Mouse (Mus musculus) cerebral cortex, adult 2 months (tissue): ENCODE results near the gene Fggy.

Source experiments
- WGBS: fragments of 180-500 bp; shearing (Covaris S2); methylation state at CpG from one replicate; pipeline ENCODE4 v1.1.7; 2018; 5-methylcytosine and 5-hydroxymethylcytosine counted together

Fggy gene

GRCm38 (mm10) chr4:95666284-95666889 lies 109.1 kb downstream of the Fggy start:
- WGBS: 44% methylated on average over 7 of the region's 7 CpGs

- 48% methylated on average over 2 of the region's 2 CpGs for WGBS
Measured at GRCm38 (mm10) chr4:95666896-95667295, 109.6 kb downstream of the Fggy start.

GRCm38 (mm10) chr4:95667595-95667994 lies 110.3 kb downstream of the Fggy start:
- 93% methylated on average over 1 of the region's 1 CpGs for WGBS

GRCm38 (mm10) chr4:95668543-95668942 lies 111.2 kb downstream of the Fggy start:
- 96% methylated on average over 3 of the region's 3 CpGs for WGBS

- 61% methylated on average over 2 of the region's 2 CpGs for WGBS
Measured at GRCm38 (mm10) chr4:95669336-95669735, 112.0 kb downstream of the Fggy start.

- 77% methylated on average over 3 of the region's 3 CpGs for WGBS
Measured at GRCm38 (mm10) chr4:95670559-95670958, 113.3 kb downstream of the Fggy start.

- WGBS: 97% methylated on average over 1 of the region's 1 CpGs
Measured at GRCm38 (mm10) chr4:95672039-95672438, 114.7 kb downstream of the Fggy start.

GRCm38 (mm10) chr4:95676390-95676789 lies 119.1 kb downstream of the Fggy start:
- WGBS: 95% methylated on average over 2 of the region's 2 CpGs

GRCm38 (mm10) chr4:95680756-95681449 lies 123.6 kb downstream of the Fggy start:
- 70% methylated on average over 5 of the region's 5 CpGs for WGBS

- 70% methylated on average over 4 of the region's 4 CpGs for WGBS
Measured at GRCm38 (mm10) chr4:95684522-95685080, 127.3 kb downstream of the Fggy start.

GRCm38 (mm10) chr4:95686775-95687174 lies 129.5 kb downstream of the Fggy start:
- WGBS: 92% methylated on average over 2 of the region's 2 CpGs

GRCm38 (mm10) chr4:95687350-95687749 lies 130.0 kb downstream of the Fggy start:
- WGBS: 97% methylated on average over 5 of the region's 5 CpGs

GRCm38 (mm10) chr4:95688159-95688558 lies 130.9 kb downstream of the Fggy start:
- WGBS: 89% methylated on average over 4 of the region's 4 CpGs

- 62% methylated on average over 2 of the region's 2 CpGs for WGBS
Measured at GRCm38 (mm10) chr4:95700366-95700765, 143.1 kb downstream of the Fggy start.

- 89% methylated on average over 5 of the region's 5 CpGs for WGBS
Measured at GRCm38 (mm10) chr4:95707941-95708897, 150.9 kb downstream of the Fggy start.

- 90% methylated on average over 1 of the region's 1 CpGs for WGBS
Measured at GRCm38 (mm10) chr4:95709750-95710149, 152.4 kb downstream of the Fggy start.

GRCm38 (mm10) chr4:95712802-95713201 lies 155.5 kb downstream of the Fggy start:
- 93% methylated on average over 1 of the region's 1 CpGs for WGBS

GRCm38 (mm10) chr4:95713271-95713670 lies 156.0 kb downstream of the Fggy start:
- WGBS: 85% methylated on average over 3 of the region's 3 CpGs

- 87% methylated on average over 3 of the region's 3 CpGs for WGBS
Measured at GRCm38 (mm10) chr4:95716137-95716536, 158.8 kb downstream of the Fggy start.

GRCm38 (mm10) chr4:95726361-95726760 lies 169.1 kb downstream of the Fggy start:
- WGBS: 95% methylated on average over 2 of the region's 2 CpGs

- 56% methylated on average over 3 of the region's 3 CpGs for WGBS
Measured at GRCm38 (mm10) chr4:95729142-95729826, 172.0 kb downstream of the Fggy start.
